Mouse (Mus musculus): Measurements from ENCODE around the gene Ryk. TPM values are rescaled to one million over a fixed set of nuclear protein-coding genes. Genes with fewer than 3 reads are reported as not detected.

The Ryk gene
- total RNA-seq, 2 experiments from 2014 or later = 60.0 to 60.5 TPM

- no peak for DNase-seq (ENCODE audit: low spot score in 2 of 2)
Measured at GRCm38 (mm10) chr9:102857856-102858255, 23.1 kb downstream of the Ryk start.

GRCm38 (mm10) chr9:102858283-102858682 is 23.6 kb downstream of the Ryk start:
- no peak for DNase-seq (ENCODE audit: low spot score in 2 of 2)

DNA sequence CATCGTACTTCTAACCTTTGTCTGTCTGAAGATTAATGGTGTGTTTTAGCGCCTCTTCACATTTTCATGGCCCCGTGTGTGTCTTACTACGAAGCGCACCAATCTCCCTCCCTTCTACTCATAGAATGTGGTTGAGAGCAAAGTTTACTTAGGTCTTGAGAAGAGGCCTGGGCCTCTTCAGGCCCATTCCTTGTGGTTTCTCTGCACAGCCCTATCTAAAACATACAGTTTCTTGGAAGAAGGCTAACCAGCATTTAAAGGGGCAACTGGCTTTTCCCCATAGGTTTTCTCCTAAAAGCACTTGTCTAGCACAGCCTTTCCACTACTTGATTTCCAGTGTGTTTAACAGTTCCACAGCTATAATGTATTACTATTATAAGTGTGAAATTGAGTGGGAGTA is 24.7 kb downstream of the Ryk start:
- DNase-seq (ENCODE audit: low spot score in 2 of 2) = no peak

DNA sequence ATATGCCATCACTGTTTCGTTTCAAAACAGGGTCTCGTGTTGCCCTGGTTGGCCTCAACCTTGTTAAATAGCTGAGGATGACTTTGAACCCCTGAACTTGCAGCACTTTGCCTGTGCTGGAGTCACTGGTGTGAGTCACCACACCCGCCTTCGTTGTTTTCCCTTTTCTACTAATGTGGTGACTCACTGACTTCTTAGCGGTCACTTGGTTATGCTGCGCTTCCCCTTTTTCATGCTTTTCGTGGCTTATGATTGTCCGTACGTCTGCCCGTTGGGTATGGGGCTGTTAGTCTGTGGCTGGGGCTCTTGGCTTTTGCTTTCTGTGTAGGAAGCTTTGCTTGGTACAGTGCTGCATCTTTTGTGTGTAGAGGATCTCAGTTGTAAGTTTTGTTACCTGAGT is 25.2 kb downstream of the Ryk start:
- no peak for DNase-seq (ENCODE audit: low spot score in 2 of 2)

DNA sequence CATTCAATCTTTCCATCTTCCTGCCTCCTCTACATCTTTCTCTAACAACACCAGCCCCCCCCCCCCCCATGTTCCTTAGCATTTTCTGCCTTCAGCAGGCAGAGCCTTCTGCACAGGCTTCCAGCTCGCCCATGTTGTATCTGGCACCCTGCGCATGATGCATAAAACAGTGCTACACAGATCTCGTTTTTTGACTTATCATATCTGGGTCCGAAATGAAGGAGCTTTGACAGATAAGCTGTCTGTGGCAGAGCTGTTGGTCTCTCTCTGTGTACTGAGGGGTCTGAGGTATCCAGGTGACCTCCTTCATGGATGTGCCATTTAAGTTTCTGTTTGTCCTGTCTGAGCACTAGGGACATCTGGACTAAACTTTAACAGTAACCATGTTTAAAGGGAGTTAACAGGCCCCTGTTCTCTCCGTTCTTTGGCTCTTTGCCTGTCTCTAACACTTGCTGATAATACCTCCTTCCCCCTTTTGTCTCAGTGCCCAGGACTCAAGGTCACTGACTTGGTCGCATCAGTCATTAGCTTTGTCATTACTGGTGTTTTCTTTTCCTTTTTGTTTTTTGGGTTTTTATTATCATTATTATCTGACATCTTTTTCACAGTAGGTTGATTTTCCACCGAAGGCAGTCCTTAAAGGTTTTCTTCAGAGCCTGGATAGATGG is 26.2 kb downstream of the Ryk start:
- no peak for DNase-seq (ENCODE audit: low spot score in 2 of 2)

DNA sequence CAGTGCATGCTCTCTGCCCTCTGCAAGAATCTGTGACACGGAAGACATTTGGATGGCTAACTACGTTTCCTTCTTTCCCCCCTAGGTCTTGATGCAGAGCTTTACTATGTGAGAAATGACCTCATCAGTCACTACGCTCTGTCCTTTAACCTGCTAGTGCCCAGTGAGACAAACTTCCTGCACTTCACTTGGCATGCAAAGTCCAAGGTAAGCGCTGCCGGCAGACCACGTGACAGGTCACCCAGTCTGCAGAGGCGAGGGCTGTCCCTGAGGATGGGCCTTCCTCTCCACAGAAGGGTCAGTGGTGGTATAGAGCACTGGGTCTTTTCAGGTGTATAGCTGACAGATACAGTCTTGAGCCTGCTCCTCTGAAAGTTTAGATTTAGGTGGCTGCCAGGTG is 27.1 kb downstream of the Ryk start:
- DNase-seq (ENCODE audit: low spot score in 2 of 2) = no peak

DNA sequence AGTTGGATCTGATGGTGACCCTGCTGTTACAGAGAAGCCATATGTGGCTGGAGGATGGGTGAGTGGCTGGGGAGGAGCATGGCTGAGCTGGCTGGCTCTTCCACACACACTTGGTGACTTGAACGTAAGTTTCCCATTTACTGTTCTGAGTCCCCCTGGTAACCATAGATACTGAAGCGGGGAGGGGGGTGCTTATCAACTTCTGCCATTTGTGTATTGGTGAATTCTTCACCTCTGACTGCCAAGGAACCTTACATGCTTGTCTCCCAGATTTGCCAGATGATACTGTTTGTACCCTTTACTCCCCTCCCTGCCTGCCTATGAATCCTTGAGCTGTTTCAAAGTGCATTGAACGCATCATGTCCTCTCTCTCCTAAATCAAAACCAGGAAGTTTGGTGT is 27.5 kb downstream of the Ryk start:
- DNase-seq (ENCODE audit: low spot score in 2 of 2) = no peak

- DNase-seq (ENCODE audit: low spot score in 2 of 2) = no peak
Measured at GRCm38 (mm10) chr9:102863876-102864545, 29.3 kb downstream of the Ryk start.

- DNase-seq (ENCODE audit: low spot score in 2 of 2) = no peak
Measured at GRCm38 (mm10) chr9:102864931-102865330, 30.2 kb downstream of the Ryk start.

DNA sequence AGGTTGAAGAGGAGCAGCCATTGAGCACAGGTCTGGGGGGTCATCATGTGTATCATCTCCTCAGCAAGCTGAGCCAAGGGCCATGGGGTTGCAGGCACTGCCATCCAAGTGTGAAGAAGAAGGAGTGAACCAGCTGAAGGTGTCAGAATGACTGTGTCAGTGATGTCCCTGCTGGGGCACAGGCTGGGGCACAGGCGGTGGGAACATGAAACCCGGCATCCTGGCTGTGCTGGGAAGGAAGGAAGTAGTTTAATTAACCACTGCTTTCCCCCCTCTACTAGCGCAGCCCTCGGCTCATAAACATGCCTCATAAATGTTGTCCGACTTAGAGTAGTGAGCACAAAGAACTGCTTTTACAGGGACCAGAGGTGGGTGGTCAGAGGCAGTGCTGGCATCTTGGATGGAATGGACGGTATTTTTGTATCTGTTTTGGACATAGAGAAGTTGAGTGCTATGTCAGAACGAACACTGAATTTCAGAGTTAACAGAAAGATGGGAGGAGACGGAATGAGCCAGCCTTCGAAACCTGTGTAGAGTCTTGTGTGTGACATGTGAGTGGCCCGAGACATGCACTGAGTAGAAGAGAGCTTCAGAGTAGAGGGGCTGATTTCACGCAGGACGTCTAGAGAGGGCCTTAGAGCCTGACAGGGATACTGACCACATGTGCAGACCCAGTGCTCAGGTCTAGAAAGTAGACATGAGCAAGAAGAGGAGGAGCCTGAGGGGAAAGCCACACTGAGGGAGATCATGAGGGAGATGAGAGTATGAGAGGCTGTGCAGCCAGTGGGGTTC is 31.4 kb downstream of the Ryk start:
- no peak for DNase-seq (ENCODE audit: low spot score in 2 of 2)

DNA sequence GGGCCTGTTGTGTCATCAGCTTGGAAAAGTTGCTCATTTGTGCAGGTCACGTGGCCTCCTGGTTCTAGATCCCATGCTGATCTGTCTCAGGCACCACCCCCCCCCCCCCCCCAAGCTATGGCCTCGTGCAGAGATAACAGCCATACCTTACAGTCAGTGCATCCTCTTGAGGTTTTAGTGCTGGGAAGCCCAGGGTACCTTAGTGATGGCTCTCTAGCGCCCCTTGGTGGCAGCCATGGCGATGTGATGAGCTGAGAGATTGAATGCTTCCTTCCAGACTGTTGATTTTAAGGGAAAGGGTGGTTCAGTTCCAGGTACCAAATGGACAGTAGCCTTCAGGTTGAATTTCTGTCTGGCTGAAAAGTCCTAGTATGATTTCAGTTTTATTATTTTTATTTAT is 32.2 kb downstream of the Ryk start:
- peak; percentile 65 to 72 for DNase-seq (ENCODE audit: low spot score in 2 of 2)

DNA sequence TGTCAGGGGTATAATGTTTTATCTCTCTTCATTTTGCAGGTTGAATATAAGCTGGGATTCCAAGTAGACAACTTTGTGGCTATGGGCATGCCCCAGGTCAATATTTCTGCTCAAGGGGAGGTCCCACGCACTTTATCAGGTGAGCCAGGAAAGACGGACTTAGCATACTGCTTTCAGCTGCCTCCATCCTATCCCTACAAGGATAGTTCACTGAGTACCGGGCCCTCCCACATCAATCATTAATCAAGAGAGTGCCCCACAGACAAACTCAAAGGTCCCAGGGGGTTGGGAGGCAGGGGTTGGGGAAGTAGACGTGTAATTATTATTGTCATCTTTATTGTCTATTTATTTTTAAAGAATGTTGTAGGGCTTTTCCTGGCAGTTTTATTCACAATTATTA is 32.8 kb downstream of the Ryk start:
- no peak for DNase-seq (ENCODE audit: low spot score in 2 of 2)

DNA sequence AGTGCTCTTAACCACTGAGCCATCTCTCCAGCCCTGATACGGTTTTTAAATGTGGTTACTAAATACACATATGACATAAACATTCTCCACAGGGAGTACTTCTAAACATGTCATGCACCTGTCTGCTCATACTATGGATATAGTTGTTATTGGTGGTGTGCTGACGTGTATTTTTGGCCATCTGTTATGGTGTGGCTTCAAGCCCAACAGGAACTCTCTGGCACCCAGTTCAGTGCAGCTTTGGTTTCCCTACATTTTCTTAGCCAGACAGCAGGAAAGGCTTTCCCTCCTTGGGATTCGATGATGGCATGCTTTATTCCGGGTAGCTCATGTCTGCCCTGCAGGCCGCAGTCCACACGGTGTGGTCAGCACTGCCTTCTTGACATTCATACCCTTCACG is 33.7 kb downstream of the Ryk start:
- no peak for DNase-seq (ENCODE audit: low spot score in 2 of 2)

DNA sequence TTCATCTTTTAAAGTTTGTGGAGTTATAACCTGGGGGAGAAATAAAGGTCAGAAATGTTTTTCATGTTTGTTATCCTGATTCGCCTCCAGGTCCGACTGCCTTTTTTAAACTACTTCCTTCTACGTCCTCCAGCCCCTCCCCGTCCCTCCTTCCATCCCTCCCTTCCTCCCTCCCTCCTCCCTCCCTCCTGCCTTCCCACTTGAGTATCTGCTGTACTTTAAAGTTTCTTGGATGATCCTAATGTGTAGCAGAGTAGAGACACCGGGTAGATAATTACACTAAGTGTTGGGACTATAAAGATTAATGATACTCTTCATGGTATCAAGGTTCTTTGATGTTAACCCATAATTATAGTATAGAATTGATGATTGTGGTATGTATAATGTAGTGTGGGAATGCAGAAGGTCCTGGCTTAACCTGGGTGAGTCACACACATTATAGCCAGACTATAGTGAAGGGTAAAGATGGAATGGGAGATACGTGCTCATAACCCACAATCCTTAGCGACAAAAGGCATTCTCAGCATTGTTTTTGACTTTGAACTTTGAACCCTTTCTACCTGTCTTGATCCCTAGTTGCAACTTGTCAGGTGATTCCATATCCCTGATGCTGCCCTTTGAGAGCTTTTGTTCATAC is 41.5 kb downstream of the Ryk start:
- no peak for DNase-seq (ENCODE audit: low spot score in 2 of 2)

DNA sequence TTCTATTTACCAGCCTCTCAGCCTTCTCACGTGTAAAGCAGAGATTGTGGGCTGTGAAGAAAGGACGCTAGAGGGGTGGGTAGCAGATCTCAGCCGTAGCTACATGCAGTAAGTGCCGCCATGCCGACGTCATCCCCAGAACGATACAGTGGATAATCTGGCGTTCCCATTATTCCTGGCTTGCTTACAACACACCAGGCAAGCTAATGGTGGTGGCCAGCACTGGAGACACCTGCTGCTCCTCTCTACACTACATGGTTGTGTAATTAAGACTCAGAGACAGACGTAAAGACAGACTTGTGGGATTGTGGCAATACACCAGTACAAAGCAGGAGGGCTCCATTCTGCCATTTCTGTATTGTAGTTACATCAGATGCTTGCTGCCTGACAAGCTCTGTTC is 43.2 kb downstream of the Ryk start:
- no peak for DNase-seq (ENCODE audit: low spot score in 2 of 2)

GRCm38 (mm10) chr9:102879545-102879944 is 44.8 kb downstream of the Ryk start:
- DNase-seq (ENCODE audit: low spot score in 2 of 2) = peak in 1 of 2 experiments; percentile 46

DNA sequence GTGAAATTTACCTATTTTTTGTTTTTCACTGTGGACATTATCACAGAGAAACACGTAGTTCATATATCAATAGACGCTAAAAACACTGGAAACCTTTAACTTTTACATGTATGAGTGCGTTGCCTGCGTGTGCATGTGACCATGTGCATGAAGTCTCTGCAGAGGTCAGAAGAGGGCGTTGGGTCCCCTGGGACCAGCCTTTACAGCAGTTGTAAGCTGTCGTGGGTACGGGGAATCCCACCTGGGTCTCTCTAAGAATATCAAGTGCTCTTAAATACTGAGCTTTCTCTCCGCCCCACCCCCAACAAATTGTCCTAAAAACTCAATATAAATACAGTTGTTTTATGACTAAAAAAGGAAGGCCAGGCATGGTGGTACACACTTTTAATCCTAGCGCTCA is 50.0 kb downstream of the Ryk start:
- no peak for DNase-seq (ENCODE audit: low spot score in 2 of 2)

DNA sequence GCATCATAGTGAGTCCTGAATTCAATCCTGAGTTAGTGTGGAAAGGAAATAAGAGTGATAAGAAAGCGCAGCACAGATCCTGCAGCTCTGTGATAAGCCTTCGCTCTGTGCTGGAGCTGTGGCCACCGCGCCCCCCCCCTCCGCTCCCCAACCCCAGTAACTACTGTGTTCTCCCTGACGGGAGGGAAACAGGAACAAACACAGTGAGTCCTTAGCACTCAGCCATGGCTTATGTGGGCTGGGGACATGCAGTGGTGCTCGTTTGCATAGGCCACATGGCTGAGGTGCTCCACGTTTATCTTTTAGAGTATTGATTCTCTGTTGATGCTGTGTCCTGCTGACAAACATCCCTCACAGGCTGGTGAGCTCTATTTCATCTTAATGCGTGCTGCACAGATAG is 55.4 kb downstream of the Ryk start:
- DNase-seq (ENCODE audit: low spot score in 2 of 2) = no peak

DNA sequence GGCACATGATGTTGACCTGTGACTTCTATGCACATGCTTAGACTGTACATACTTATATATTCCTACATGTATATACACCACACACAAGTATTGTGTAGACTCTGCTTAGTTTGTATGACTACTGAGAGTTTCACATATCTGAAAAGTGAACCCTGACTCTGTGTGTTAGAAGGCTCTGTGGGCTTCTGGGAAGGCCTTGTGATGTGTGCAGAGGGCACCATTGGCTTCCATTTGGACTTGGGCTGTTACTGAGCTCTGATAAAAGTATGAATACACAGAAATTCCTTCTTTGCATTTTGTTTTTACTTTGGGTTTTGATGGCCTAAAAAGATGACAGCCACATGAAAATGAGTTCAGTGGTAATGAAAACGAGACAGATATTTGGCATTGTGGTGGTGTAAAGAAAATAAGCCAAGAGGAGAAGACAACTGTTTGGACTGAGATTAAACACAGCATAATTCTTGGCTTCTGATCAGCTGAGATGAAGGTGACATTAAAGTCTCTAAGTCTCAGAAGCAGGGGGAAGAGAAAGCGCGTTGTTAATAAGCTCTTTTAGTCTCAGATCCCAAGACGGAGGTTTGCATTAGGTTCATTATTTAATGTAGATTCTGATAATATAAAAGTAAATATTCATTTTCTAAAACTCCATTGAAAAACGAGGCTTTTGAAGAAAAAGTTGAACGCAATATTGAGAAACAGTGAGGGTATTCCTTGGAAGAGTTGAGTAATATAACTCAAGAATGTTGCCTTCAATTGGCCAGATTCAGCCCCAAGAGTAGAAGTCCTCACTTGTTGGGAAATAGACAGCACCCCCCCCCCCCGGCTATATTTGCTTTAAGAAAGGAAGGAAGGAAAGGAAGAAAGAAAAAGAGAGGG is 58.0 kb downstream of the Ryk start:
- no peak for DNase-seq (ENCODE audit: low spot score in 2 of 2)

- DNase-seq (ENCODE audit: low spot score in 2 of 2) = no peak
Measured at GRCm38 (mm10) chr9:102893356-102893870, 58.7 kb downstream of the Ryk start.

DNA sequence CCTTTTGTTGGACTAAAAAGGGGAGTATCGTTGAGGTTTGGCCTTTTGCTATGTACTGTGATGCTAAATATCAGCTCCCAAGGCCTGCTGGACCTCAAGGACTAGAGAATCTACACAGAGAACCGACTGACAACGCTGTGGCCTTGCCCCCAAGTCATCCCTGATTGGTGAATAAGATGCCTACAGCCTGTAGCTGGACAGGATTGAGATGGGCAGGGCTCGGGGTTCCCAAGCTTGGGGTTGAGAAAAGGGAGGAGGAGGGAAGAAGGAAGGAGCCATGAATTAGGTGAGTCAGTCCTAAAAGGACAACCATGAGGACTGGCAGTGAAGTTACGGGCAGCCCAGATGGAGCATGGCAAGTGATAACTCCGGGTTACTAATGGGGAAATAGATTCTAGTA is 65.2 kb downstream of the Ryk start:
- DNase-seq (ENCODE audit: low spot score in 2 of 2) = no peak

Measured in gastrocnemius, postnatal 4 days (tissue).